Mouse (Mus musculus): ENCODE results near the gene Ttll6.

The Ttll6 gene

GRCm38 (mm10) chr11:96170711-96171379 lies 37.3 kb downstream of the Ttll6 start:
- no peak for DNase-seq

GRCm38 (mm10) chr11:96171601-96172000 lies 38.0 kb downstream of the Ttll6 start:
- no peak for DNase-seq

GRCm38 (mm10) chr11:96172511-96173287 lies 39.1 kb downstream of the Ttll6 start:
- no peak for DNase-seq

- DNase-seq: no peak
These were observed 39.8 kb downstream of the Ttll6 start for GRCm38 (mm10) chr11:96173288-96173840.

GRCm38 (mm10) chr11:96174881-96175280 lies 41.3 kb downstream of the Ttll6 start:
- DNase-seq: no peak

- DNase-seq: no peak
These were observed 41.9 kb downstream of the Ttll6 start for GRCm38 (mm10) chr11:96175511-96175910.

- no peak for DNase-seq
These were observed 42.5 kb downstream of the Ttll6 start for GRCm38 (mm10) chr11:96175951-96176530.

GRCm38 (mm10) chr11:96176841-96177240 lies 43.3 kb downstream of the Ttll6 start:
- DNase-seq: no peak

- no peak for DNase-seq
These were observed 44.1 kb downstream of the Ttll6 start for GRCm38 (mm10) chr11:96177546-96178174.

- no peak for DNase-seq
These were observed 44.8 kb downstream of the Ttll6 start for GRCm38 (mm10) chr11:96178356-96178755.

- no peak for DNase-seq
These were observed 45.4 kb downstream of the Ttll6 start for GRCm38 (mm10) chr11:96178911-96179503.

- no peak for DNase-seq
These were observed 47.5 kb downstream of the Ttll6 start for GRCm38 (mm10) chr11:96181061-96181460.

GRCm38 (mm10) chr11:96184233-96184632 lies 50.6 kb downstream of the Ttll6 start:
- DNase-seq: no peak

GRCm38 (mm10) chr11:96187321-96187720 lies 53.7 kb downstream of the Ttll6 start:
- no peak for DNase-seq

GRCm38 (mm10) chr11:96189810-96190522 lies 56.4 kb downstream of the Ttll6 start:
- no peak for DNase-seq

GRCm38 (mm10) chr11:96191132-96191531 lies 57.5 kb downstream of the Ttll6 start:
- no peak for DNase-seq

- DNase-seq: no peak
These were observed 60.2 kb downstream of the Ttll6 start, which contains the start of gene Hoxb13 for GRCm38 (mm10) chr11:96193521-96194400. Gene Hoxb13 (plus strand): TSS chr11:96194316.

- no peak for DNase-seq
These were observed 60.8 kb downstream of the Ttll6 start for GRCm38 (mm10) chr11:96194401-96194710.

- DNase-seq: no peak
These were observed 61.5 kb downstream of the Ttll6 start for GRCm38 (mm10) chr11:96194961-96195640.

- no peak for DNase-seq
These were observed 62.2 kb downstream of the Ttll6 start for GRCm38 (mm10) chr11:96195769-96196280.

All from thymus, postnatal 4 days (tissue).